Mouse (Mus musculus): ENCODE results near the gene Smg7.

DNA sequence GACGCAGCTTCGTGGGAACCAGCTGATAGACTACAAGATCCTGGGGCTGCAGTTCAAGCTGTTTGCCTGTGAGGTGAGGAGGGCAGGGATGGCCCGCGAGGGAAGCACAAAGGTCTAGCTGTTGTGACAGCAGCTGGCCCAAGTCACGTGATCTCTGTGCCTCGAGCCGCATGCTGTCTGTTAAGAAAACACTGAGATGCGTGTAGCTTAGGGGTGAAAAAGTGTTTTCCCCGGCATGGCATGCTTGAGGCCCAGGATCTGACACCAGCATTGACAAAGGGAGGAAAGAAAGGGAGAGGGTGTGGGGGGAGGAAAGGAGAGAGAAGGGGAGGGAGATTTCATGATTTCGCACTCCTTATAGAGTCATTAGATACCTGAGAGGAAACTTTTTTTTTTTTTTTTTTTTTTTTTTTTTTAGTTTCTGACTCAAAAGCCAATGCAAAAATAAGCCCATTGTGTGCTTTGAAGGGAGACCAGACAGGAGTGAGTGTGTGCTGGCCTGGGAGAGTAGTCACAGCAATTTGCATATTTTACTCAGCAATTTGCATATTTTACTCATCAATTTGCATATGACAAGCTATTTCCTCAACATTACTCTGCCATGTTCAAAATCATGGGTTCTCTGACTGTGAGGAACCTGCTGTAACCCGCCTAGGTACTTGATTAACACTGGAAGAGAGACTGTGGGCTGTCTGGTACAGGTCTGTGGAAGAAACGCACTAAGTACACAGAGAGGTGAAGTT is 85.2 kb downstream of the Smg7 start:
- TF ChIP-seq CTCF (IDR thresholded peaks at IDR 0.05; ENCODE audit: borderline replicate concordance, extremely low read depth, insufficient read depth, insufficient read length) (no peak), POLR2A (IDR thresholded peaks at IDR 0.05; ENCODE audit: borderline replicate concordance, extremely low read depth, insufficient read depth, insufficient read length, poor library complexity, severe bottlenecking) (no peak)
